Mouse (Mus musculus): ENCODE data around the gene Abl2. TPM values are rescaled to one million over a fixed set of nuclear protein-coding genes. Genes with fewer than 3 reads are reported as not detected.
"Not testable (repeated sequence)": the region's sequence is repeated elsewhere in the genome, so short reads cannot be mapped to it uniquely, and the experiment has no call there.

The Abl2 gene
- total and polyA plus RNA-seq, 2 experiments from 2014 or later, result 4.6 to 29.2 TPM

DNA sequence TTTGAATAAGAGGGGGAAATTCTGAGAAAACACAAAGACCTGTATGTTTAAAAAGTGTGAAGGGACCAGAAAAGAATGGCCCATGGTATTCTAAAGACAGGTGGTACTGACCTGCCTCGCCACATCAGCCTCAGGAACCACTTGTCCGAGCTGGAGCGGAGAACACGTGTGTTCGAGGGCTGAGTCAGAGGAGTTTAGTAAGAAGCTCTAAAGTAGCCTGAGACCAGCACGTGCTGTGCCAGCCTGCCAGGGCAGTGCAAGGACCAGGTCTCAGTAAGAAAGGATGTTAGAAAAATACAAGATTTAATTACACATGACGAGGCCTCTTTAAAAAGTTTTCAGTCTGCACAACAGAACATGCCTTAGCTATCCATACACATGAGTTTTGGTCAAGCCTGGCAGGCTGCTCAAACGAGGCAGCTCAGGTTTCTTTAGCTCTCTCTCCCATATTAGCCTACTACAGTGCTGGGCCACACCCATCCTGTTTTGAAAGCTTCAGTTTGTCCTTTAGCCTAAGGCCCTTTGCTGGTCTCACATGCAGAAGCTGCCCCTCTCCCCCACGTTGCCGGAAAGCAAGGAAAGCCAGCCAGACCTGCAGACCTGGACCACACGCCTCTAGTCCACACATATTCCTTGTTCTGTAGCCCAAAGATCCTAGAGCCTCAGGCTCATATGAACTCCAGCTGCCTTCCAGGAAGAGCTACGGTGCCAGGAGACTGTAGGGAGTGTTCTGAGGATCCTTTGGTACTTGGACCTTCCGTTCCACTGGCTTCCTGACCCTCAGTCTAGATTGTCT is 96.3 kb downstream of the Abl2 start:
- H3K4me2 ChIP-seq (ENCODE audit: low read depth), result no peak overlapping the region

DNA sequence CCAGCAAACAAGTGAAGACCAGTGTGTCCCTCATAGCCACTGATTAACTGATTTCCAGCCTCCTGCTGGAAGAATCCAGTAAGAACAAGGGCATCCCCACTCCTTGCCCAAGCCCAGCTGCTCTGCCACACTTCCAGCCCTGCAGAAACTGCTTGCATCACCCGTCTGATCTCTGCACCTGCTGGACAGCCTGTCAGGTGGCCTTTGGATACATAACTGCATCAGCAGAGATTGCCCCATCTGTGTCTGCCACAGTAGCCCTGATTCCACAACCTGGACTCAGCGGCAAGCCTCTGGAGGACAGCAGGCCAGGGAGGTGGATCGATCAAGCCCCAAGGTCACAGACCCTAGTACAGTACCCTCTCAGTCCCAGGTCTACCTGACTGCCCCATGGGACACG is 98.9 kb downstream of the Abl2 start:
- no peaks in the 10 kb centered on the region; the same call in 1 of the 2 replicates for H3K36me3 ChIP-seq (ENCODE audit: insufficient read depth)
- peak; percentile 18; the same call in 1 of the 2 replicates for TF ChIP-seq CTCF (IDR thresholded peaks at IDR 0.05; ENCODE audit: low read depth)
- H3K4me1 ChIP-seq (ENCODE audit: insufficient read depth), result no peaks in the 10 kb centered on the region
- no peaks in the 10 kb centered on the region for H3K27me3 ChIP-seq (ENCODE audit: insufficient read depth, low read length)
- H3K9me3 ChIP-seq (ENCODE audit: low read length), result no peaks in the 10 kb centered on the region
- DNase-seq, result no peak
- WGBS, result 89% methylated on average over 4 of the region's 4 CpGs
- H3K4me3 ChIP-seq (ENCODE audit: low read depth, low read length), result no peak overlapping the region
- H3K4me2 ChIP-seq (ENCODE audit: low read depth), result no peak overlapping the region
- H3K27ac ChIP-seq (ENCODE audit: low read depth, low read length), result no peak overlapping the region
- ATAC-seq, result no peak
- no peak overlapping the region for H3K9ac ChIP-seq

More for the DNA sequence above, 96.3 kb downstream of the Abl2 start:
- no peak overlapping the region for H3K27ac ChIP-seq (ENCODE audit: low read depth, low read length)
- no peak for TF ChIP-seq CTCF (IDR thresholded peaks at IDR 0.05; ENCODE audit: low read depth)
- WGBS, result 79% methylated on average over 13 of the region's 13 CpGs
- peaks cover 3% of the 10 kb centered on the region; the same call in 1 of the 2 replicates for H3K36me3 ChIP-seq (ENCODE audit: insufficient read depth)
- H3K9ac ChIP-seq, result no peak overlapping the region
- no peaks in the 10 kb centered on the region for H3K4me1 ChIP-seq (ENCODE audit: insufficient read depth)
- DNase-seq (no peak), ATAC-seq (no peak)
- H3K27me3 ChIP-seq (ENCODE audit: insufficient read depth, low read length), result no peaks in the 10 kb centered on the region
- no peak overlapping the region for H3K4me3 ChIP-seq (ENCODE audit: low read depth, low read length)
- no peaks in the 10 kb centered on the region for H3K9me3 ChIP-seq (ENCODE audit: low read length)

DNA sequence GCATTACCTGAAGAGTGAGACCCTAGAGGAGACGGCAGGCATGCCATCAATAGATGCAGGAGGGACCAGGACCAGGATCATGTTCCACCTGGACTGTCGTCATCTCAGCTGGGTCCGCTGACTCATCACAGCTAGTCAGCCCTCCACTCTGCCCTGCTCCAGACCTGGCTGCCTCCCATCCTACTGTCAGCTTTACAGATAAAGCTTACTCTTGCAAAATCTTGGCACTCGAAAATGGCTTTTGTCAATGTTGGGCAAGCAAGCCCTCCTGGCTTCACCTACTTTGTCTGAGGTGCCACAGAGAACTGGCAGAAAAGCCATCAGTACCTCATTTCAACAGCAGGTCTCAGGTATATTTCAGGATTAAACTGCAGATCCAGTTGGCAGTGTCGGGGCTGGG is 100.1 kb downstream of the Abl2 start:
- no peak overlapping the region for H3K4me3 ChIP-seq (ENCODE audit: low read depth, low read length)
- H3K4me2 ChIP-seq (ENCODE audit: low read depth), result no peak overlapping the region
- ATAC-seq, result no peak
- no peak overlapping the region for H3K27ac ChIP-seq (ENCODE audit: low read depth, low read length)
- no peak for TF ChIP-seq CTCF (IDR thresholded peaks at IDR 0.05; ENCODE audit: low read depth)
- no peak for DNase-seq
- no peak overlapping the region for H3K9ac ChIP-seq
- 89% methylated on average over 5 of the region's 5 CpGs for WGBS
- no peaks in the 10 kb centered on the region for H3K4me1 ChIP-seq (ENCODE audit: insufficient read depth)
- no peaks in the 10 kb centered on the region for H3K27me3 ChIP-seq (ENCODE audit: insufficient read depth, low read length)
- no peaks in the 10 kb centered on the region for H3K9me3 ChIP-seq (ENCODE audit: low read length)
- no peaks in the 10 kb centered on the region; the same call in 1 of the 2 replicates for H3K36me3 ChIP-seq (ENCODE audit: insufficient read depth)

DNA sequence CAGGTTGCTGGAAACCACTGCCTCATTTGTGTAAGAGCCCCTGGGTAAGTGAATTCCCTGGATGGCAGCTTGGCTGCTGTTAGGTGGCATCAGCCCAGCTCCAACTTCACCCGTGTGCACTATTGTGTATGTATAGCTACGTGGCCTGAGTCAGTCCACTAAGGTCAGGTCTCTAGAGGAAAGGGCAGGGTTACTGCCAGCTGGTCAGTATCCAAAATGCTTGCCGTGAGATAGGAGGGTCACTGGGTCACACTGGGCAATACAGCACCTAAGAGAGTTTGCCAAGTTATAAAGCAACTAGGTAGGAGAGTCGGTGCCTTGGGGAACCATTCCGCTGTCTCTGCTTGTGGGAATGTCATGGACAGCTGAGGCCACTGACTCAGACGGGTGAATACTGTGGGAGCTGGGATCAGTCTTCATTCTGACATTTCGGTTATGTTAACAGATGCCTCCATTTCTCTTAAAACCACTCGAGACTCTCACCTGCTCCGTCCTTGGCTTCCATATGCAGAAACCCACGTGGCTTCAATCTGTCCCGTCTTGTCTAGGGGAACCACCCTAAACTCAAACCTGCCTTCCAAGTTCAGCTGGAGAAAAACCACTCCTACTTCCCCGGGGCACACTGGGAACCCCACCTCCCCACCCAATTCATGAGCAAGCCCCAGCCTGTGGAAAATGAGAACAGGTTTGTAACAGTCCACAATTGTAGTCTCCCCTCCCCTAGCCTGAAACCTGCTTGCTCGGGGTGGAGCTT is 101.5 kb downstream of the Abl2 start:
- DNase-seq, result no peak
- TF ChIP-seq CTCF (IDR thresholded peaks at IDR 0.05; ENCODE audit: low read depth), result no peak
- Histone ChIP-seq H3K9me3 (ENCODE audit: low read length) (no peaks in the 10 kb centered on the region), H3K36me3 (ENCODE audit: insufficient read depth) (no peaks in the 10 kb centered on the region; the same call in 1 of the 2 replicates), H3K27me3 (ENCODE audit: insufficient read depth, low read length) (no peaks in the 10 kb centered on the region), H3K4me3 (ENCODE audit: low read depth, low read length) (no peak overlapping the region), H3K4me2 (ENCODE audit: low read depth) (no peak overlapping the region), H3K9ac (no peak overlapping the region), H3K27ac (ENCODE audit: low read depth, low read length) (no peak overlapping the region), H3K4me1 (ENCODE audit: insufficient read depth) (no peaks in the 10 kb centered on the region)
- 86% methylated on average over 13 of the region's 13 CpGs for WGBS
- ATAC-seq, result no peak

DNA sequence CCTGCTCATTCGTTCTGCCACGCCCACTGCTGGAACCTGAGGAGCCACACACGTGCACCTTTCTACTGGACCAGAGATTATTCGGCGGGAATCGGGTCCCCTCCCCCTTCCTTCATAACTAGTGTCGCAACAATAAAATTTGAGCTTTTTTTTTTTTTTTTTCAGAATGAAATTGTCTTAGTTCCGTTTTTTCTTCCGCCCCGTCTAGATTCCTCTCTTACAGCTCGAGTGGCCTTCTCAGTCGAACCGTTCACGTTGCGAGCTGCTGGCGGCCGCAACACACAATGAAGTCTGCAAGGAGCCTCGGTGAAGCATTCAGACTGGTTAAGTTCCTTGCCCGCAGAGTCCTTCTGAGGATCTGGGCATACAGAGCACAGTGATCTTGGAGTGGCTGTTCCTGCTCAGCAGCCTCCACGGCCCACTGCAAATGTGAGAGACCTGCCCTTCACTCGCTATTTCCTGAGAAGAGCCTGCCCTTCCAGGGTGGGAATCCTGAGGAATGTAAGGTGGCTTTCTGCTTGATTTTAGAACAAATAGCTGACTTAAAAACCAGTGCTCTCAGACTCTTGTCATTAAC is 102.2 kb downstream of the Abl2 start:
- not testable (repeated sequence) for H3K4me2 ChIP-seq (ENCODE audit: low read depth); DNase-seq
- WGBS, result 75% methylated on average over 18 of the region's 21 CpGs

DNA sequence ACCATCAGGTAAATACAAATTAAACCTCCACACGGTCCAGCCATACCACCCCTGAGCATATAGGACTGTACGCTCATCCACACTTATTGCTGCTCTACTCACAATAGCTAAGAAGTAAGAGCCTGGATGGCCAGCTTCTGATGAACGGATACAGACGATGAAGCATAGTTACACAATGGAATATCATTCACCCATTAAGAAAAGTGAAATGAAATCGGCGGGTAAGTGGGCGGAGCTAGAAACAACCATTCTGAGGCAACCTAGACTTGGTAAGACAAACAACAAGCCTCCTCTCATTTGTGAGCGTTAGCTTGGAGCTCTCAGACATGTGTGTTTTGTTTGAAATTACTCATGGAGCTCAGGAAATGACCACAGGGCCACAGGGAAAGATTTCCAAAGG is 107.2 kb downstream of the Abl2 start:
- whole genome bisulfite sequencing, result 89% methylated on average over 8 of the region's 8 CpGs
- Histone ChIP-seq H3K9ac (no peak overlapping the region), H3K9me3 (ENCODE audit: low read length) (no peaks in the 10 kb centered on the region), H3K27me3 (ENCODE audit: insufficient read depth, low read length) (no peaks in the 10 kb centered on the region), H3K4me2 (ENCODE audit: low read depth) (no peak overlapping the region), H3K36me3 (ENCODE audit: insufficient read depth) (no peaks in the 10 kb centered on the region), H3K4me3 (ENCODE audit: low read depth, low read length) (no peak overlapping the region), H3K27ac (ENCODE audit: low read depth, low read length) (no peak overlapping the region), H3K4me1 (ENCODE audit: insufficient read depth) (no peaks in the 10 kb centered on the region)
- ATAC-seq (no peak), DNase-seq (no peak)
- TF ChIP-seq CTCF (IDR thresholded peaks at IDR 0.05; ENCODE audit: low read depth), result no peak

More for the DNA sequence above, 102.2 kb downstream of the Abl2 start:
- not testable (repeated sequence) for H3K4me3 ChIP-seq (ENCODE audit: low read depth, low read length); ATAC-seq; H3K9me3 ChIP-seq (ENCODE audit: low read length); H3K9ac ChIP-seq; H3K4me1 ChIP-seq (ENCODE audit: insufficient read depth); H3K27me3 ChIP-seq (ENCODE audit: insufficient read depth, low read length); H3K36me3 ChIP-seq (ENCODE audit: insufficient read depth); H3K27ac ChIP-seq (ENCODE audit: low read depth, low read length)

Measured in forebrain, postnatal 0 days (tissue).